Mouse (Mus musculus) C2C12 (cell line): ENCODE results near the gene Bpifa1.

Source experiments
- CEBPB ChIP-seq: IDR thresholded peaks from one replicate; pipeline ENCODE4 v1.6.1; 2011; ENCODE audit warnings: low read depth, mild to moderate bottlenecking, control low read depth, moderate library complexity
- CTCF ChIP-seq: IDR thresholded peaks from one replicate; pipeline ENCODE4 v1.5.1; 2011; ENCODE audit not compliant: control insufficient read depth, insufficient read depth, insufficient read length
- MAX ChIP-seq: IDR thresholded peaks from one replicate; pipeline ENCODE4 v1.6.1; 2011; ENCODE audit warnings: mild to moderate bottlenecking, control low read depth
- MYOG ChIP-seq: IDR thresholded peaks from one replicate; pipeline ENCODE4 v1.6.1; 2011; ENCODE audit not compliant: control insufficient read depth, insufficient read length; ENCODE audit errors: extremely low read depth
- USF1 ChIP-seq: IDR thresholded peaks from one replicate; pipeline ENCODE4 v1.6.1; 2011; ENCODE audit warnings: low read depth, mild to moderate bottlenecking, control low read depth, moderate library complexity

DNA sequence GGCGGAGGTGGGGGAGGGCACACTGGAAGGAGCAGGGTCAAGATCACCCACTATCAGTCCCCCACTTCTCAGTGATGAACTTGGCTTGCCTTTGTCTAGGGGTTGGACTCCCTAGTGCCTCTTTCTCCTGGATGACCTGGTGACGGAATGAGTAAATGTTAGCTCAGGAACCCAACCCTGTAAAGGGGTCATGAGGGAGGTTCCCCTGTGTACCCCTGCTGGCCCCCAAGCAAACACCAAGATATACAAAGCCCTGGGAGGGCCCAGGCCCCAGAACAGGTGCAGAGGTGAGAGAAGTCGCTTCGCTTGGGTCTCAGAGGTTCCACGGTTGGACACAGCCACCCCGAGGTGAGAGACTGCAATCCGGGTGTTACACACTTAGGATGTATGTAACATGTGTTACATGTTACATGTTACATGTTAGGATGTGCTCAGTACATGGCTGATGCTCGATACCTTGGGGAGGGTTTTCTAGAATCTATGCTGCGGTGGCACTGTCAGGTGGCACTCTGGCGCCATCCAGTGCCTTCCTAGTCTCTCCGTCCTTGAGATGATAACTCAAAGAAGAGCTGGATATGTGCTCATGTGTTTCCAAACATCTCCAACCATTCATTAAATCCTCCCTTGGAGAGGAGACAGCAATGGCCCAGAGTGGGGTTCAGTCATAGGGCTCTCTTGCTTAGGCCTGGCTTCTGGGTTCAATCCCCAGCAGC is 48.0 kb downstream of the Bpifa1 start, which contains the start of gene Bpifb1:
- TF ChIP-seq CTCF (no peak), USF1 (no peak), MAX (no peak), CEBPB (no peak), MYOG (no peak)
